Mouse (Mus musculus): ENCODE measurements around the gene Anp32e.

Gene Anp32e

DNA sequence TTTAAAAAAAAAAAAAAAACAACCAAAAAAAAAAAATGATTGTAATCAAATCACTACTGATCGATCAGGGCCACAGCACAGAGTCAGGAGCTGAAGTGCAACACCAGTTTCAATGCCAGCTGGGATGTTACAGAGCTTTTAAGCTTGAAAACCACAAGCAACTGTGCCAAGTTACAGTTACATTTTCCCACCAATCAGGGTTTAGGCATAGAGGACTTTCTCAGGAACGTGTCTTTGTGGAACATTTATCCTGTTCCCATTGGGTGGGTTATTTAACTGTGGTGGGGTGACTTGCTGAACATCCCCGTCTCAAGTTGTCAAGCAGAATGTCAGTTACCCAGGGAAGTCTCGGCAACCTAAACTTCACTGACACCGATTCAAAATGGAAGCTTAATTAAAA lies 4.0 kb upstream of the Anp32e start:
- CTCF ChIA-PET = interaction anchor here in 1 of 4 experiments (0.6 to 0.7 kb wide), 2 partner anchors 39 to 720 kb away, joined by 3 to 6 read pairs; partner anchors contain the start of gene Itga10
- POLR2A ChIA-PET = interaction anchor here in 3 of 4 experiments (0.5 to 2.7 kb wide), 13 partner anchors 14 to 69 kb away, joined by 3 to 11 read pairs (median 4); partner anchors contain the start of genes Car14 (in 2 of the 3) and Prpf3 (in 1 of the 3)

DNA sequence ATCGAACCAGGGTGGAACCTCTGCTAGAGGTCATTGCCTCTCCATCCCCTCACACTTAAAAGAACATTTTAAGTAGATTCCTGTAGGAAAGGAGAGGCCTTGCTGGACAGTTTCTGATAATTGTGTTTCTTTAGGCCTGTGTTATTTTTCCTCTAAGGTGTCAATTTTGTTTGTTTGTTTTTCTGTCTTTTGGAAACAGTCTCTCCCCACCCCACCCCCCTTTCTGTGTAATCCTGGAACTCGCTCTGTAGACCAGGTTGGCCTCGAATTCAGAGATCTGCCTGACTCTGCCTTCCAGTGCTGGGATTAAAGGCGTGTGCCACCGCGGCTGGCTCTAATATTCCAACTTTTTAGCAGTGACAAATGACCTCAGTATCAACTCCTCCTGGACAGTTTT lies 787 bp upstream of the Anp32e start:
- ChIA-PET POLR2A (interaction anchor here in 2 of 4 experiments (0.8 to 1.6 kb wide), 5 partner anchors 13 to 46 kb away, joined by 3 to 5 read pairs (median 3); no protein-coding TSS in a partner anchor), CTCF (no interaction called here)

DNA sequence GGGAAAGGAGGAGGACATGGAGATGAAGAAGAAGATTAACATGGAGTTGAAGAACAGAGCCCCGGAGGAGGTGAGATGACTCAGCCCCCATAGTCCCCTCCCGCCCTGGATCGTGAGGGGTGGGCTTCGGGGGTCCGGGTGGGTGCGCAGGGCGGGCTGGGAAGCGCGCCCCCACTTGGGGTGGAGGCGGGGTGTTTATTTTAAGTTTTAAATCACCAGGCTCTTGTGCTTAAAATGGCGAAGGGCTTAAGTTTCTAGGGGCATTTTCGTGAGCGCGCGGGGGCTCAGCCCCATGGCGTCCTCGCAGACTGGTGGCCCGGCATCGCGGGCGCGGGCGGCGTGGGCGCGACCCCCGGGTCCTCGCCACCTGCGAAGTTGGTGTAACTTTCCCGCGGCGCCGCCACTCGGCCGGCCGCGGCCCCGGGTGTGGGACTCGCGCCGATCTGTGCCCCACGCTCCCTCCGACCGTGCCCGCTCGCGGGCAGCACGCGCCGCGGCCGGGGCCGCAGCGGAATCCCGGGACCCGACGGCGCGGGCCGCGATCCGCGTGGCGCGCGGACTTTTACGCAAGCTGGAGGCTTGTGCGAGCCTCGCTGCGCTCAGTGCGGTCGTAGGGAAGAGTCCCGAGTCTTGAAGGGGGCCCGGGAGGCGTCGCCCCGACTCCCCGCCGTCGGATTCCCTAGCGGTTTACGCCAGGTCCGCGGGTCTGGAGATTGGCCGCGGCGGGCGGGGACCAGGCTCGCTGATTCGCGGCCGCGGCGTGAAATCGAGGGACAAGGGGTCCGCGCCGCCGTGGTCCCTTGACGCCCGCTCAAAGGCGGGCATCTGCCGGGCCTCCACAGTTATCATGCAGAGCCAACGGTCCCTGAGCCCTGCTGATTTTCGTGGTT lies 780 bp downstream of the Anp32e start:
- ChIA-PET CTCF (interaction anchor here in 2 of 4 experiments (1.4 to 1.8 kb wide), 2 partner anchors 9 to 218 kb away, joined by 3 to 4 read pairs; no protein-coding TSS in a partner anchor), POLR2A (interaction anchor here in 3 of 4 experiments (0.6 to 5.8 kb wide), 12 partner anchors 9 to 652 kb away, joined by 3 to 69 read pairs (median 5); partner anchors contain the start of genes BC028528 (in 1 of the 3), Car14 (in 1 of the 3), Ciart (in 1 of the 3) and Hist2h2bb (in 1 of the 3))

DNA sequence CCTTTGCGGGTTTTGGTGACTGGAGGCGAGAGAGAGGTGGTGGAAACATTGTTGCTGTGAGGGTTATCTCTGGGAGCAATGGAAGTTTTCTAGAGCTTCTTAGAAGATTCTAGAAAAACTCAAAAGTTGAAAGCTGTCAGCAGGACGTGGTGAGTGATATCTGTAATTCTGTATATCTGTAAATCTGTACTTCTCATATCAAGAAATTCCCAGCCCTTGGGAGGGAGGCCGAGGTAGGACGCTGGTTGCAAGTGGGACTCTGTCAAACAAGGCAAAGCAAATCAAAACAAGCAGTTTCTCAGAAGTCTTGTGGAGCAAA lies 1.4 kb downstream of the Anp32e start:
- ChIA-PET CTCF (interaction anchor here in 3 of 4 experiments (0.5 to 1.8 kb wide), 4 partner anchors 8 to 538 kb away, joined by 3 to 5 read pairs (median 4); no protein-coding TSS in a partner anchor), POLR2A (interaction anchor here in 3 of 4 experiments (0.7 to 5.8 kb wide), 16 partner anchors 9 to 339 kb away, joined by 3 to 69 read pairs (median 5); partner anchors contain the start of genes BC028528 (in 1 of the 3), Bola1 (in 1 of the 3), Car14 (in 1 of the 3) and Ciart (in 1 of the 3))

DNA sequence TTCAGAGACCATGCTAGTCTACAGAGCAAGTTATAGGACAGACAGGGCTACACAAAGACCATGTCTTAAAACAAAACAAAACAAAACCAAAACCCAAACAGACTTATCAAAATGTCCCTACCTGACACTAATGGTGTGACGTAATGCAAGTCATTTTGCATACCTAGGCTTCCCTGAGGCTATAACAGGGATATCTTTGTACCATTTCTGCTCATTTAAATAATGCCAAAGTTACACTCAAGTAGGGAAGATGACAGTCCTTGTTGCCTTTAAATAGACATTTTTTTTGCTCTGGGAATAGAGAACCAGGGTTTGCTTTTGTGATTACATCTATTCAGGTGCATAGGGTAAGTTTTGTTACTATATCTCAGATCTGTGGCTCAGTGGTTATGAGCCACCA lies 2.4 kb downstream of the Anp32e start:
- POLR2A ChIA-PET = interaction anchor here in 2 of 4 experiments (0.7 to 5.8 kb wide), 11 partner anchors 8 to 732 kb away, joined by 3 to 69 read pairs (median 5); partner anchors contain the start of gene Car14 (in 1 of the 2)

DNA sequence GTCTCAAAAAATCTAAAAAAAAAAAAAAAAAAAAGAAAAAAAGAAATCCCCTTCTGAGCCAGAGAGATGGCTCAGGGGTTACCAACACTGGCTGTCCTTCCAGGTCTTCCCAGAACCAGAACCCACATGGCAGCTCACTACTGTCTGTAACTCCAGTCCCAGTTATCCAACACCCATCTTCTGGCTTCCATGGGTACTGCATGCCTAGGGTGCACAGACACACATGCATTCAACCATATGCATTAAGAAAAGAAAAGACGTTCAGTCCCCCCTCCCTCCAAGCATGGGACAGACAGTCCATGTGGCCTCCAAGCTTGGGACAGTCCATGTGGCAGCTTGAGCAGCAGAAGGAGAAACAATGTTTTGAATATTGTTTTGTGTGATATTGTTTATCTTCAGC lies 3.1 kb downstream of the Anp32e start:
- CTCF ChIA-PET = interaction anchor here in 3 of 4 experiments (0.6 to 1.2 kb wide), 5 partner anchors 26 to 72 kb away, joined by 3 read pairs; no protein-coding TSS in a partner anchor
- POLR2A ChIA-PET = interaction anchor here (0.6 to 5.8 kb wide), 22 partner anchors 8 to 256 kb away, joined by 3 to 69 read pairs (median 4); partner anchors contain the start of genes Ciart (in 1 of the 4), Mrps21 (in 1 of the 4) and Mtmr11 (in 1 of the 4)

More for the DNA sequence above, 2.4 kb downstream of the Anp32e start:
- CTCF ChIA-PET = interaction anchor here in 3 of 4 experiments (0.6 to 1.4 kb wide), 4 partner anchors 44 to 299 kb away, joined by 3 to 5 read pairs (median 3); no protein-coding TSS in a partner anchor

DNA sequence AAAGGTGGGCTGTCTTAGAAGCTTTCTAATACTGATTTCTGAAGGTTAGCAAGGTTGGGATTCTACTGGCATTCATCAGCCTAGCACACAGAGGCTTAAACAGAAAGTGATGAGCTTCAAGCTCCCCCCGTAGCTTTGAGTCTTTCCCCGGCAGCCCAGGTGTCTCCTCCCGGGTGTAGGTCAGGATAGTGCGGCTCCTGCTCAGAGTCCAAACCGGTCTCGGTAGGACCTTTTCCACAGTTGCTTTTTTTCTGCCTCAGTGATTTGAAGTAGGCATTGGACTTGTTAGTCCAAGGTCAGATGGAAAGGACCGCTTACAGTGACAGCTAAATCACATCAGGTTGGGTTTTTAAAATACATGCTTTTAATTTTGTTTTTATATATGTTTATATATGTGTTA lies 3.5 kb downstream of the Anp32e start:
- POLR2A ChIA-PET = interaction anchor here (0.6 to 5.8 kb wide), 30 partner anchors 8 to 257 kb away, joined by 3 to 69 read pairs (median 4); partner anchors contain the start of genes Ciart (in 1 of the 4), Mrps21 (in 1 of the 4), Mtmr11 (in 1 of the 4) and Prpf3 (in 1 of the 4)
- CTCF ChIA-PET = interaction anchor here in 3 of 4 experiments (0.6 to 1.2 kb wide), 5 partner anchors 26 to 72 kb away, joined by 3 read pairs; no protein-coding TSS in a partner anchor

DNA sequence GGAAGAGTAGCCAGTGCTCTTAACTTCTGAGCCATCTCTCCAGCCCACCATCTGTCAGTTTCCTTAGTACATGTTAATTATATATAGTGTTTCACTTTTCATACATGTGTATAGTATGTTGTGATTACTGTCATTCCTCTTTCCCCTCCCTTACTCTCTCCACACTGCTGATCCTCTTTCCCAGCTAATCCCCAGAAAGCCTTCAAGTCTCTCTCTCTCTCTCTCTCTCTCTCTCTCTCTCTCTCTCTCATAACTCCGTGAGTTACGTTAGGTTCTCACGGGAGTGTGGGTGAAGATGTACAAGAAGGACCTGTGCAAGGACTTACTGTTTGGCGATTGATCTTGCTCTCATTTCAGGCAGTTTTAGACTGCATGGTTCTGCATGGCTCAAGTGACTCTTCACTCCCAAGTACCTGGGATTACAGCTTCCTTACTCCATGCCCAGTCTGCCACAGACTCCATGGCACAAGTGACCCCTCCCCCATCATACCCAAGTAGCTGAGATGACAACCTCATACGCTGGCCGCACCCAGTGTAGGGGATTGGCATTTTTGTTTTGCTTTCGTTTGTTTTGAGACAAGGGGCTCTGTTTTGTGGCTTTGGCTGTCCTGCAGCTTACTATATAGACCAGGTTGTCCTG lies 4.2 kb downstream of the Anp32e start:
- ChIA-PET POLR2A (interaction anchor here in 3 of 4 experiments (0.6 to 5.8 kb wide), 27 partner anchors 7 to 290 kb away, joined by 3 to 69 read pairs (median 4); partner anchors contain the start of genes Ciart (in 1 of the 3), Mrps21 (in 1 of the 3), Mtmr11 (in 1 of the 3) and Prpf3 (in 1 of the 3)), CTCF (interaction anchor here in 2 of 4 experiments (0.6 to 1.2 kb wide), 3 partner anchors 27 to 65 kb away, joined by 3 read pairs; no protein-coding TSS in a partner anchor)

DNA sequence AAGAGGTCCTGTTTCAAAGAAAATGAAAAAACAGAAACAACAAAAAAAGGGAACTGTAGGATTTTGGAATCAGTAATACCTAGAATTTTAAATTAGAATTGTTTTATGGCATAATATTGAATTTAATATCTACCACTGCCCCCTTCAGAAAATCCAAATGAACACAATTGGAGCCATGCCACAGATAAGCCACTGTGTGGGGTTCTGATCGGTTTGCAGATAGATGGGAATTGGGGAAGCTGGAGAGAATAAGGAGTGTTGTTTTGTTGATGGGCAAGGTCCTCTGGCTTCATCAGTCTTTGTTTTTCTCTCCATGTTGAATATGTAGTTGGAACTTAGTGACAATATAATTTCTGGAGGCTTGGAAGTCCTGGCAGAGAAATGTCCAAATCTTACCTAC lies 5.4 kb downstream of the Anp32e start:
- POLR2A ChIA-PET = interaction anchor here in 2 of 4 experiments (0.9 to 5.8 kb wide), 2 partner anchors 14 to 15 kb away, joined by 3 to 69 read pairs; no protein-coding TSS in a partner anchor
- CTCF ChIA-PET = interaction anchor here in 1 of 4 experiments (0.5 kb wide), 1 partner anchor 97 kb away, joined by 3 read pairs; no protein-coding TSS in a partner anchor

DNA sequence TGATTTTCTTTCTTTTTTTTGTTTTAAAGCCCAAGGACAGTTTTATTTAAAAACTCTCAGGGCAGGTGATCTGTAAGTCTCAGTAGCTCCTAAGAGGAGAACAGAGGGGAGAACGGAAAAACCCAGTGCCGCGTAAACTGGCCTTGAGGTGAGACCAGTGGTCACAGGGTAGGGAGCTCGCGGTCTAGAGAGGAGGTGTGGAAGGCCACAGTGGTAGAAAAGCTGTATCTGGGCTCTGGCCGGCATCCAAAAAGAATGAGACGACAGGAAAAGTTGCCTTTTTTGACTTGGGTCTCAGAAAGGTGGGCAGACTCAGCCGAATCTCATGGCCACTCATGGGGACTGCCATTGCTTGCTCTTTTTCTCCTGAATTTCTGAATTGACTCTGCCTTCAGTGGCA lies 9.2 kb downstream of the Anp32e start:
- POLR2A ChIA-PET = interaction anchor here (0.6 to 3.9 kb wide), 25 partner anchors 7 to 324 kb away, joined by 3 to 36 read pairs (median 5); partner anchors contain the start of genes Ciart (in 1 of the 4), Hist2h2ac (in 1 of the 4), Hist2h2be (in 1 of the 4) and Vps45 (in 1 of the 4)
- CTCF ChIA-PET = interaction anchor here (0.6 to 2.4 kb wide), 17 partner anchors 8 to 276 kb away, joined by 3 to 16 read pairs (median 5); partner anchors contain the start of genes Plekho1 (in 1 of the 4) and Vps45 (in 1 of the 4)

DNA sequence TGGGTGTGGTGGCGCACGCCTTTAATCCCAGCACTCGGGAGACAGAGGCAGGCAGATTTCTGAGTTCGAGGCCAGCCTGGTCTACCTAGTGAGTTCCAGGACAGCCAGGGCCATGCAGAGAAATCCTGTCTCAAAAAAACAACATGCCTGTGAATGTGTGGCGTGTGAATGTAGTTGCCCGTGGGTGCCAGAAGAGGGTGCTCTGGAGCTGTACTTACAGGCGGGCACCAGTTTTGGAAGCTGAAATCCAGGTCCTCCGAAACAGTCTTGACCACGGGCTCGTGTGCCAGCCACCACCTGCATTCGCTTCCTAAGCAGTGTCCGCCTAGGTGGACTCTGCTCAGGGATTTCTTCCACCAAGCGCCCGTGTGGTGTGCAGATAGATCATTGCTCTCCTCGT lies 9.8 kb downstream of the Anp32e start:
- CTCF ChIA-PET = interaction anchor here (0.5 to 2.4 kb wide), 27 partner anchors 8 to 339 kb away, joined by 3 to 16 read pairs (median 4); partner anchors contain the start of genes Plekho1 (in 1 of the 4) and Vps45 (in 1 of the 4)
- POLR2A ChIA-PET = interaction anchor here (0.6 to 3.9 kb wide), 30 partner anchors 8 to 717 kb away, joined by 3 to 36 read pairs (median 4); partner anchors contain the start of genes Ciart (in 1 of the 4), Hist2h2ac (in 1 of the 4), Hist2h2be (in 1 of the 4) and Vps45 (in 1 of the 4)

DNA sequence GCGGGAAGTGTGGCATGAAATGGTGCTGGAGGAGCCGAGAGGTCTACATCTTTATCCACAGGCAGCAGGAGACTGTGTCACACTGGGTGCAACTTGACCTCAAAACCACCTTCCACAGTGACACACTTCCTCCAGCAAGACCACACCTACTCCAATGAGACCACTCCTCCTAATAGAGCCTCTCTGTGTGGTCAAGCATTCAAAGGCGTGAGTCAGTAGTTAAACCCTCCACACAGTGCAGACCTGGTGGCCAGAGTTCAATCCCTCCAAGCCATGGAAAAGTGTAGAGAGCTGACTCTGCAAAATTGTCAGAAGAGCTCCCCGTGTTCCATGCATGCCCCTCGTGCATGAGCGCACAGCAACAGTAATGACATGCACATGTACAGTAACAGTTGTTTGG lies 13.7 kb downstream of the Anp32e start:
- POLR2A ChIA-PET = interaction anchor here in 3 of 4 experiments (0.6 to 3.0 kb wide), 23 partner anchors 8 to 946 kb away, joined by 3 to 20 read pairs (median 4); partner anchors contain the start of genes Bola1 (in 1 of the 3) and Hist2h2ab (in 1 of the 3)
- CTCF ChIA-PET = interaction anchor here (0.6 to 1.2 kb wide), 4 partner anchors 21 to 618 kb away, joined by 3 to 5 read pairs (median 4); no protein-coding TSS in a partner anchor

DNA sequence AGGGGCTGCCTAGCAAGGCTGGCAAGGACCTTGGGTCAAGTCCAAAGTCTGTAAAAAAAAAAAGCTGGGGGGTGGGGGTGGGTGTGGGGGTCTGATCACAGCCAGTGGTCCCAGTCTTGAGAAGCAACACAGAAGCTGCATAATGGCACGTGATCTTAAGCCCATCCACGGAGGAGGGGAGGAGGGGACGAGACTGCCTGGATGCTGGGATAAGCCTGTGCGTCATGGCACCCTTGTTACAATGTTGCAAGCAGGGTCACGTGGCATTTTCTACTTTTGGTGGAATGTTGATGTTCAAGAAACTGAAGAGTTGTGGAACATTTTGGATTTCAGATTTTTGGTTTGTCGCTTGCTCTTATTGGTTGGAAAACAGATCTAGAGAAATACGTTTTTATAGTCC lies 14.2 kb downstream of the Anp32e start:
- ChIA-PET CTCF (interaction anchor here (0.6 to 1.2 kb wide), 4 partner anchors 20 to 618 kb away, joined by 3 to 5 read pairs (median 4); no protein-coding TSS in a partner anchor), POLR2A (interaction anchor here in 3 of 4 experiments (0.6 to 3.0 kb wide), 16 partner anchors 8 to 726 kb away, joined by 3 to 20 read pairs (median 4); partner anchors contain the start of genes Bola1 (in 1 of the 3) and Hist2h2ab (in 1 of the 3))

DNA sequence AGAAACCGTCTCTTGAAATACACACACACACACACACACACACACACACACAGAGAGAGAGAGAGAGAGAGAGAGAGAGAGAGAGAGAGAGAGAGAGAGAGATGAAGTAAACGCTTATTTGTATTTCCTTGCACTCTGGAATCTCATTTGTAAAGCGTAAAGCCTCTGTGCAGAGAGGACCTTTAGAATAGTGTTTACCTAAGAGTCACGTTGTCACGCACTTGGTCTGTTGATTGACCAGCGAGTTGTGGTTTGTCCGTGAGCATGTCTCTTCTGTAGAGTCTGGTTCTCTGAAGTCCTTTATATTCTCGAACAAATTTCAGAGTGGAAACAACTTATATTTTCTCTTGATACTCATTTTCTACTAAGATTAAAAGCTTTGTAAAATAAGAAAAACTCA lies 15.7 kb downstream of the Anp32e start:
- CTCF ChIA-PET = no interaction called here
- POLR2A ChIA-PET = interaction anchor here in 3 of 4 experiments (0.7 to 1.3 kb wide), 4 partner anchors 46 to 1186 kb away, joined by 3 to 5 read pairs (median 4); partner anchors contain the start of genes Hist2h2ac (in 1 of the 3), Hist2h2be (in 1 of the 3) and Sv2a (in 1 of the 3)

DNA sequence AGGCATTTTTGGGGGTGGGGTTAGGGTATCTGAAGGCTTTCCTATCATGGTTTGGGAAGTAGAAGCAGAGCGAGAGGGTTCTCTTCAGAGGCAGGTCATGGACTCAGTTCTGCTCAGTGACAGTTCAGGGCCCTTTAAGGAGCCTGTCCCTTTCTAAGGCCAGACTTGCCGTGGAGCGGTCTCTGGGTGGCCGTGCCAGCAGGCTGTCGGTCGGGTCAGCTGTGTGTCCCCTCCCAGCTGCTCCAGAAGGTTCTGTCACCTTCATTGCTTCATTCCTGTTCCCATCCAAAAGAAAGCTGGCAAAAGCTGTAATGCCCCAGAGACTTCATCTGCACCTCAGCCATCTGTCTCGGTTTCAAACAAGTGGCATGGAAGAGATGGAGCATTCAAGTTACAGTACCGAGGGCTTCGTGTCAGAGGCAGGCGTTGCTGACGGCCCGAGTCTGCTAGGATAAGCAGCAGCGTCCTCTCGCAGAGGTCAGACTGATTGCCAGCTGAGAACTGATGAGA lies 16.7 kb downstream of the Anp32e start:
- CTCF ChIA-PET = no interaction called here
- POLR2A ChIA-PET = interaction anchor here in 2 of 4 experiments (0.6 to 7.9 kb wide), 4 partner anchors 9 to 111 kb away, joined by 3 to 69 read pairs (median 6); no protein-coding TSS in a partner anchor

DNA sequence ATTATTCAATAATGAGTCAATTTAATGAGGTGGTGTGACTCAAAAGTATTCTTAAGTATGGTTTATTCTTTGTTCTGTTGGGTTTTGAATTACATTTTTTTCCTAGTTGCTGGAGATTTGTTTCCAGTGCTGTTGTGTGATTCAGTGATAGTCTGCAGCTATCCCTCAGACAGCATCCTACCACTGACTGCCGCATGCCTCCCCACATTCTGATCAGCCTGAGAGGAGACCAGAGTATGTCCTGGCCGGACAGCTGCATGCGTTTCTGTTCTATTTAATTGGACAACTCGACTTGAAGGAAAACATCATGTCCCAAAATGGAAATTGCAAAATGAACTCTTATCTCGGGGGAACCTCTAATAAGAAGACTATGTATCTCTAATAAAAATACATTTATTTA lies 19.3 kb downstream of the Anp32e start:
- CTCF ChIA-PET = interaction anchor here in 1 of 4 experiments (2.5 kb wide), 1 partner anchor 10 kb away, joined by 8 read pairs; no protein-coding TSS in a partner anchor
- POLR2A ChIA-PET = interaction anchor here in 3 of 4 experiments (0.7 to 7.9 kb wide), 6 partner anchors 9 to 303 kb away, joined by 3 to 69 read pairs (median 4); no protein-coding TSS in a partner anchor

All from embryonic stem cell, embryonic (primary cell).